Mouse (Mus musculus) frontal cortex, postnatal 36 days (tissue): ENCODE measurements at regions not wholly inside any gene's neighbourhood (a gene's known extent, or its start where the extent isn't known, plus 50 kb on each side); places are given as distances from the start of the nearest gene placed in this dataset.
"Not testable (repeated sequence)": the region's sequence is repeated elsewhere in the genome, so short reads cannot be mapped to it uniquely, and the experiment has no call there.

Experiments
- DNase-seq, 2 experiments: peaks; one replicate each; pipeline ENCODE4 v3.0.0; 2022; ENCODE audit warnings: low spot score in 2 of 2

- DNase-seq = peak in 1 of 2 experiments; percentile 0
Measured at GRCm38 (mm10) chr12:62631888-62632490, 1109.0 kb downstream of the Lrfn5 start.

- DNase-seq = no peak
Measured at GRCm38 (mm10) chr12:62664602-62665001, 1141.7 kb downstream of the Lrfn5 start.

- DNase-seq = not testable (repeated sequence)
Measured at GRCm38 (mm10) chr12:62707198-62707597, 1184.2 kb downstream of the Lrfn5 start.
